Mouse (Mus musculus) brain, adult 2 months (tissue): ENCODE data around the gene Zfand3.

Experiments
- DNase-seq: peaks from one replicate; pipeline ENCODE4 v3.0.0; 2011; ENCODE audit warnings: low read depth, low spot score

Gene Zfand3

DNA sequence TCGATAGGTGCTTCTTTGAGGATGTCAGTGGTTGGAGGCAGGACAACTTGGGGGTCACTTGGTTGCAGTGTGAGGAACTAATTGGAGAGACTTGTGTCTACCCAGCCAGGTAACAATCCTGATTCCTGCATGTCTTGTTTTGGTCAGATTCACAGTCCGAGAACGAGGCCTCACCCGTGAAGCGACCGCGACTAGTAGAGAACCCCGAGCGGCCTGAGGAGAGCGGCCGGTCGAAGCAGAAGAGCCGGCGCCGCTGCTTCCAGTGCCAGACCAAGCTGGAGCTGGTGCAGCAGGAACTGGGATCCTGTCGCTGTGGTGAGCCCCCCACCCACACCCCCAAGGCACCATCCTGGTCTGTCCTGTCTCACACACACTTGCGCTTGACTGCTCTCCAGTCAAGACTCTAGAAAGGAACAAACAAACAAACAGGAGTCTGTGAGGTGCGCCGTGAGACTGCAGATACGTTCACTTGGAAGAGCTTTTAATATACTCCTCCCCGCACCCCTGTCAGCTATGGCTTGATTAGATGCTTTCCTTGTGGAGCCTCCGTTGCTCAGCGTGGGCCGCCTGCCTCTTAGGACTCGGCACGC lies 188.0 kb downstream of the Zfand3 start:
- peak; percentile 76 for DNase-seq

- DNase-seq = no peak
Observed at GRCm38 (mm10) chr17:30193615-30194014, 189.1 kb downstream of the Zfand3 start.

GRCm38 (mm10) chr17:30194091-30194490 lies 189.6 kb downstream of the Zfand3 start:
- DNase-seq = no peak

DNA sequence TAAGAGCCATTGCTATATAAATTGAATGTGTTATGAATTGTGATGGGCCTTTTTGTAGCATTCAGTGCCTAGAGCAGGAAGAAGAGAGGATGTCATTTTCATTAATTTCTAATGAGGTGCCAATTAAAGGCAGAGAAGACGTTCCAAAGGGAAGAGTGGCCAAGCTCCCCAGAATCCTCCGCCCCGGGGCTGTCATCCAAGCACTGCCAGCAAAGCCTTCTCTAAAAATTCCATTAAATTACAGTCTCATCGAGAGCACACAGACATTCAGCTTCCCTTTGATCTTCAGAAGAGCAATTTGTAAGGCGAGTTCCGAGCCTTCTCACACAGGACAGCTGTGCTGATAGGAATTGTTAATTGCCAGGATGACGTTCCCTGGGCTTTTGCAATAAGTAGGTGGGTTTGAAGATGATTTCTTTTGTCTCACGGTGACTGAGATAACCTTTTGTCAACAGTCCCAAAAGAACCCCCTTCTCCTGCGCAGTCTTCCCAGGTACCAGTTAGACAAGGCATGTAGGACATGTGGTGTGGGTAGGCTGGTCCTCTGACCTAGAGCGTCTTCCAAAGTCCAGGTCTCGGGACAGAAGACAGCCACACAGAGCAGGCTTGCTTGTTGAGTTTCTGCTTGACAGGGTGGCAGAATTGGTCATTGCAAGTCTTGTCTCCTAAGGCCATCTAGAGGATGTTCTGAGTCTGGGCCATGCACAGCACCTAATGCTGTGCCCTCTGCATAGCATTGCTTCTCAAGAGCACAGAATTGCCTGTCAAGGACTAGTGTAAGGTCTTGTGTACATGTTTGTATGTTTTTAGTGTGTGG lies 190.3 kb downstream of the Zfand3 start:
- peak; percentile 74 for DNase-seq

DNA sequence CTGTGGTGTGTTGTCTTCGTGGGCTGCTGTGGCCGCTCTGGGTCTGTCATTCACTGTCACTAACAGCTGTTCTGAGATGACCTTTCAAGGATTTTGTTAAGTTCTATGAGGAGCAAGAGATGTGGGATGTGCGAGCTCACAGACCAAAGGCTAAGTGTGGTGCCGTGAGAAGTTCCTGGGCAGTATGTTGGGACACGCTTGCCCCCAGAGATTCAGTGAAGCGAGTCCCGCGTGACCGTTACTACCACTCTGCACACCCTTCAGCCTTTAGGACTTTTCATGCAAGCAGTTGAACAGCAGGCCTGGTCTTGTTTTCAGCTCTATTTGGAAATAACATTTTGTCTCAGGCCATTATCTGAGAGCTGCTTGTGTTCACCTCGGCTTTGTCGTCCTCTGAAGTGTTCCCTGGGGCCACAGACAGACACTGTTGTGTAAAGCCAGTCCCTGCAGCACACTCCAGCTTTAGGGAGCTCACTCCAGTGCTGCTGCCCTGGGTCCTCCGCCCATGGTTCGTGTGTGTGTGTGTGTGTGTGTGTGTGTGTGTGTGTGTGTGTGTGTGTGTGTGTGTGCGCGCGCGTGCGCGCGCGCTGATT lies 191.2 kb downstream of the Zfand3 start:
- no peak for DNase-seq

- DNase-seq = peak; percentile 86
Observed at GRCm38 (mm10) chr17:30196401-30197279, 192.1 kb downstream of the Zfand3 start.

GRCm38 (mm10) chr17:30197280-30198030 lies 192.9 kb downstream of the Zfand3 start:
- no peak for DNase-seq

DNA sequence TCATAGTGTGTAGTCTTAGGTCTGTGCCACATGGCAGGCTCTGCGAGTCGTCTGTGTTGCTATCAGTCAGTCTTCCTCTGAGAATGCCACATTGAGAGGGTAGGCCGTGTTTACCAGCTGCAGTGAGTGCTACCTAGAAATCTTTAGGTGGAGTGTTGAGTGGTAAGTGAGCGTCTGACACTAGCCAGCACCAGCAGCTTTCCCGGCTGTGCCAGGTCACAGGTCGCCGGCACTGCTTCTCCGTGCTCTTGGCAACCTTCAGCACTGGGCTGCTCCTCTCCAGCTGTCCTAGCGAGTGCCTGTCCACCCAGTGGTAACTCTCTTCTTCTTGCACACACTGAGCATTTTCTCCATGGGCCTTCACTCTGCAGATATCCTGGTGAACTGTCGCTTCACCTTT lies 193.9 kb downstream of the Zfand3 start:
- DNase-seq = no peak

- peak; percentile 58 for DNase-seq
Observed at GRCm38 (mm10) chr17:30199374-30200247, 195.1 kb downstream of the Zfand3 start.

DNA sequence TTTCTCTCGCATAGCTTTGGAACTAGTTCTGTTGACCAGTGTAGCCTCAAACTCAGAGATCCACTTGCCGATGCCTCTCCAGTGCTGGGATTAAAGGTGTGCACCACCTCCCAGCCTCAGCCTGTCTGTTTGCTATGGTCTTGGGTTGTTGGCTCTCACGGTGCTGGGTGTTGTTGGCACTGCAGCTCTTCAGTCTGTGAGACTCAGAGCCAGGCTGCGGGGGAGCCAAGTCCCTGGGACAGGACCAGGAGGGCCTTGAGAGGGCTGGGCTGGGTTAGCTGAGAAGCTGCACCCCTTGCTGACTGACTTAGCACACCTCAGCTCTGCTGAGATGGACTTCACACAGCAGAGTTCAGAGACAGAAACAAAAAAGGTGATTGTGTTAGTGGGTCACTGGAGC lies 195.8 kb downstream of the Zfand3 start:
- peak; percentile 62 for DNase-seq

- DNase-seq = no peak
Observed at GRCm38 (mm10) chr17:30205062-30205825, 200.7 kb downstream of the Zfand3 start.

- DNase-seq = no peak
Observed at GRCm38 (mm10) chr17:30210262-30210661, 205.7 kb downstream of the Zfand3 start.

- peak; percentile 61 for DNase-seq
Observed at GRCm38 (mm10) chr17:30210936-30211335, 206.4 kb downstream of the Zfand3 start.

GRCm38 (mm10) chr17:30212647-30213046 lies 208.1 kb downstream of the Zfand3 start:
- DNase-seq = no peak

DNA sequence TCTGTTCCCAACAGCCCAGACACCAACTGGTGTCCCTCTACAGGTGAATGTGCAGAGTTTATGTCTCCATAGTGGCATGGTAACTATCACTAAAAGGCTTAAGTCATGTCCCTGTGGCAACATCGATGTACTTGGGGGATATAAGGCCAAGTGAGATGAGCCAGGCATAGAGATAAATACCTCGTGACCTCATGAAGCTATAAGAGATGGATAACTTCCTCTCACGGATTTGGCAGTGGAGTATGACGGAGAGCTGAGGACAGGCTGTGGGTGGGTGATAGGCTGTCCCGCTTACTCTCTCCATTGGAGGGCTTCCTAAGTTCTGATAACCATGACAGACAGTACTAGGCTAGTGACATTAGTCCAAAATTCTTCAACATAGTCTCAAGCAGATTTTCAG lies 208.8 kb downstream of the Zfand3 start:
- DNase-seq = no peak

DNA sequence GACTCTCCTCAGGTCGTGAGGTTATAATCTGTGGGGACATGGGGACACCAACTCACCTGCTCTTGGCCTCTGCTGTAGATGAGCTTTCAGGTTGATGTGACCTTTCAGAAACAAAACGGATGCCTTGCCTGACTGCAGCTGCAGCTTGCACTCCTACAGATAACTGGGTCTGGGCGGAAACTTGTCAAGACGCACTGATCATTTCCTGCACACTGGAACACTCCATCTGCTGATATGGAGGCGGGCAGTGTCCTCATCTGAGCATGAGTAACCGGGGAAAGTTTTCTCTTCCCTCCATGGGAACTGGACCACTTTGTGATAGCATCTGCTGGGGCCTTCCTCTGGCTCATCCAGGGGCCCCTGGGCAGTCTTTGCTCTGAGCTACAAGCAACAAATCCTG lies 209.9 kb downstream of the Zfand3 start:
- DNase-seq = peak; percentile 89

DNA sequence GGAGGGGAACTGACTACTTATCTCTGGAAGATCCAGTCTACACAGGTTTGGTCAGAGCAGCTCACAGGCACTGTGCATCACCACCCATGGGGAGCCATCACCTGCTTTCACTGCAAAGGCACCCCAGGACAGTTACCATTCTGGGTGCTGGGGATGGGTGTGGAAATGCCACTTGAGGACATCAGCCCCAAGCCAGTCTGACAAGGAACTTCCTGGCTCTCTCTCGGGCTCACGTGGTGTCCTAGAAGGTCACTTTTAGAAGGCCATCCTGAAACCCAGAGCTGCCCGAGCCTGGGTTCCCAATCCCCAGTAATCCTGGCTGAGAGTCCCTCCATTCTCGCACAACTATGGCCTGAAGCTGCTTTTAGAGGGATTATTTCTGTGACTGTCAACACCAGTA lies 211.2 kb downstream of the Zfand3 start:
- DNase-seq = no peak

DNA sequence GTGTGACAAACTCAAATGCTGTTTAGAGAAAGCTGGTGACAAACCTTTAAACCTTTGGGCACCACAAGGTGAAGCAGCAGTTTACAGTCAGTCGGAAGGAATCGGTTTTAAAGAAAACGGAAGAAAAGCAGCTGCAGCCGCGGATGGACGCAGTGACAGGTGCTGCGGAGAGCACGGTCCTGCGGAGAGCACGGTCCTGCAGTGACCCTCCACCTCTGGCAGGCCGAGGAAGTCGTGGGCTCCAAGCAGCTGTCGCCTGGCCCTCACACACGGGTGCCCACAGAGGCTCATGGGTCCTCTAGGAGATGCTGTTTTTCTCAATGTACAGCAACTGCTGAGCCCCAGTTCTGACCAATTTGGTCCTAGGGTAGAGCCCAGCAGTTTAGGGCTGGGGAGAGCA lies 217.1 kb downstream of the Zfand3 start:
- no peak for DNase-seq

DNA sequence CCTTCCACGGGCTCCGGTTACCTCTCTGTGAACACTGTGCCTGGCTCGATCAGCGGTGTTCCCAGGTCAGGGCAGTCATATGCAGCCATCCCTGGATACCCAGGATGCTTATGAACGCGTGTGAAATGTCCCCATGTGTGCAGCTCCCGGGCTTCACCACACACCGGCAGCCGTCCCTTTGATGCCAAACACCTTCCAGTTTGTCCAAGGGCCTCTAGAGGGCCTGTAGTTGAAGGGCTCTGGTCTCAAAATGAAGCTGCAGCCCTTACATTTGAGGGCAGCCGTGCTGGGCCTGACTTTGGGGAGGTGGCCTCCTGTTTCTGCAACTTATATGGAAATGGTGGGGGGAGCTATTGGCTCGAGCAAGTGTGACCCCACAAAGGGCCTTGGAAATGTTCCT lies 217.8 kb downstream of the Zfand3 start:
- no peak for DNase-seq
